Mouse (Mus musculus) forebrain, embryonic 15.5 days (tissue): ENCODE measurements at regions not wholly inside any gene's neighbourhood (a gene's known extent, or its start where the extent isn't known, plus 50 kb on each side); places are given as distances from the start of the nearest gene placed in this dataset.
A peak's percentile ranks its signal among the peaks of the same experiment; 100 is the strongest.

ENCODE experiments used
- ATAC-seq: fragments of 200-750 bp; cut with Nextera tagmentation; replicated peaks from 2 replicates; pipeline ENCODE4 v1.8.0; 2017; ENCODE audit warnings: mild to moderate bottlenecking, moderate TSS enrichment, moderate library complexity
- H3K27ac ChIP-seq: fragments of 300-500 bp; sonication (generic); replicated peaks from 2 replicates; pipeline ENCODE4 v1.5.1; 2015; ENCODE audit warnings: mild to moderate bottlenecking, inconsistent platforms
- H3K27me3 ChIP-seq: fragments of 300-500 bp; sonication (generic); 2 replicates; pipeline ENCODE4 v1.6.1; 2015; ENCODE audit warnings: inconsistent platforms
- H3K36me3 ChIP-seq: fragments of 300-500 bp; sonication (generic); 2 replicates; pipeline ENCODE4 v1.6.1; 2015; ENCODE audit warnings: mild to moderate bottlenecking, inconsistent platforms
- H3K4me1 ChIP-seq: fragments of 300-500 bp; sonication (generic); 2 replicates; pipeline ENCODE4 v1.6.1; 2015; ENCODE audit warnings: inconsistent platforms
- H3K4me2 ChIP-seq: fragments of 300-500 bp; sonication (generic); replicated peaks from 2 replicates; pipeline ENCODE4 v1.6.1; 2015; ENCODE audit warnings: mild to moderate bottlenecking, inconsistent platforms
- H3K4me3 ChIP-seq: fragments of 300-500 bp; sonication (generic); 2 replicates; pipeline ENCODE4 v1.5.1; 2015; ENCODE audit warnings: mild to moderate bottlenecking, inconsistent platforms
- H3K9ac ChIP-seq: fragments of 300-500 bp; sonication (generic); replicated peaks from 2 replicates; pipeline ENCODE4 v1.6.1; 2015; ENCODE audit warnings: mild to moderate bottlenecking, inconsistent platforms
- H3K9me3 ChIP-seq: fragments of 300-500 bp; sonication (generic); 2 replicates; pipeline ENCODE4 v1.6.1; 2016; ENCODE audit warnings: inconsistent platforms
- WGBS: fragments of 180-500 bp; shearing (Covaris S2); methylation state at CpG from one replicate; pipeline ENCODE4 v1.1.7; 2015; ENCODE audit warnings: mixed read lengths; 5-methylcytosine and 5-hydroxymethylcytosine counted together

GRCm38 (mm10) chr13:71690069-71690817 is 273.3 kb downstream of the Irx1 start:
- 0 out of 2 replicates have a peak overlapping the region, but pooled peaks have one; percentile 10 for H3K9ac ChIP-seq

GRCm38 (mm10) chr13:71689187-71689586 is 274.3 kb downstream of the Irx1 start:
- no peaks in the 10 kb centered on the region for H3K36me3 ChIP-seq
- ATAC-seq, result no peak
- no peaks in the 10 kb centered on the region for H3K27me3 ChIP-seq
- no peak overlapping the region for H3K4me3 ChIP-seq
- H3K4me2 ChIP-seq, result no peak overlapping the region
- no peaks in the 10 kb centered on the region for H3K9me3 ChIP-seq
- peaks cover 3% of the 10 kb centered on the region for H3K4me1 ChIP-seq
- 56% methylated on average over 9 of the region's 9 CpGs for WGBS
- no peak overlapping the region for H3K27ac ChIP-seq
- no peak overlapping the region for H3K9ac ChIP-seq

More at GRCm38 (mm10) chr13:71690069-71690817, 273.3 kb downstream of the Irx1 start:
- peaks cover 3% of the 10 kb centered on the region for H3K4me1 ChIP-seq
- H3K4me3 ChIP-seq, result peak overlapping the region; percentile 12
- no peaks in the 10 kb centered on the region for H3K36me3 ChIP-seq
- ATAC-seq, result peak; percentile 75
- H3K27me3 ChIP-seq, result no peaks in the 10 kb centered on the region
- H3K27ac ChIP-seq, result peak overlapping the region; percentile 25; the same call in 1 of the 2 replicates
- no peaks in the 10 kb centered on the region for H3K9me3 ChIP-seq
- 9% methylated on average over 20 of the region's 20 CpGs for WGBS
- H3K4me2 ChIP-seq, result peak overlapping the region; percentile 32

DNA sequence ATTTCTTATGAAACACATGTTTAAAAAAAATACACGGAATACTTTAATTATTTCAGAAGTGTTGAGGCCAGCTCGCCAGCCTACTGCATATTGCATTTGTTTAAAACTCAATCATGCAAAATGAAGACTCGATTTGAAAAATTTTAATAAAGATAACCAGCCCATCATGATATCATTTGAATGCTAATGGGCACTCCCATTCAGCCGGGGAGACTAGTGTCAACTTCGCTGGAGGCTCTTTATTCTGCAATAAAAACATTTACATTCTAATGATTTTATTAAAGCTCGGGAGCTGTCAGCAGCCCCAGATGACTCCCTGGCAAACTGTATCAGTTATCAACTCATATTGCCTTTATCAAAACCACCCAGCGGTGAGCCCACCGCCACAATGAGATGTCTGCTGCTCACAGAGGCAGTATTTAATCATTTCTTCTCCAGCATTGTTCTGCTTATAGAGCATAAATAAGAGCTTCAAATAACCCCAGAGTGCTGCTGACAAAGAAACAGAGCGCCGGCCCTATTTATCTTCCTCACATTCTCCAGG is 287.4 kb downstream of the Irx1 start:
- H3K9ac ChIP-seq, result no peak overlapping the region
- 0 out of 2 replicates have a peak, but pooled peaks cover 5% of the 10 kb centered on the region for H3K4me1 ChIP-seq
- H3K9me3 ChIP-seq, result no peaks in the 10 kb centered on the region
- H3K4me3 ChIP-seq, result no peak overlapping the region
- H3K27ac ChIP-seq, result no peak overlapping the region
- WGBS, result 50% methylated on average over 10 of the region's 10 CpGs
- no peaks in the 10 kb centered on the region for H3K27me3 ChIP-seq
- H3K4me2 ChIP-seq, result 0 out of 2 replicates have a peak overlapping the region, but pooled peaks have one; percentile 10
- no peaks in the 10 kb centered on the region for H3K36me3 ChIP-seq
- 0 out of 2 replicates have a peak, but pooled peaks have one; percentile 13 for ATAC-seq

GRCm38 (mm10) chr13:71669956-71670739 is 293.4 kb downstream of the Irx1 start:
- H3K9me3 ChIP-seq, result no peaks in the 10 kb centered on the region
- no peaks in the 10 kb centered on the region for H3K36me3 ChIP-seq
- no peaks in the 10 kb centered on the region for H3K4me1 ChIP-seq
- H3K4me3 ChIP-seq, result no peak overlapping the region
- no peak overlapping the region for H3K4me2 ChIP-seq
- H3K27ac ChIP-seq, result no peak overlapping the region
- WGBS, result 87% methylated on average over 6 of the region's 6 CpGs
- H3K9ac ChIP-seq, result no peak overlapping the region
- no peak for ATAC-seq
- no peaks in the 10 kb centered on the region for H3K27me3 ChIP-seq

DNA sequence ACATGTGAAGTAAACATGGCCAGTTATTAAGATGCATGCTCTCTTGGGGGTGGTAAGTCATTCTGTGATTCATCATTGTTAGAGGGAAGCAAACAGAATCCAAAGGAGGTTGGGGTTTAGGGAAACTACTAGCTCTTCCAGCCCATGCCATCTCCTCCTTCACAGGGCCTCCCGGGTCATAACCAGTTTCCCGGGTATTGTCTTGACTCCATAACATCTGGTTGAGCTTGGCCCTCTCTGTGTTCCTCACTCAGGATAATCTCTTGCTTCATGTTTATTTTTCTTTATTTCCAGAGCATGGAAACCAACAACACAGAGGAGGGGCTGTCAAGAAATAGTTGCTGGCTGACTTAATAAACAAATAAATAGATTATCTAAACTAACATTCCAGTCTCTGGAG is 295.3 kb downstream of the Irx1 start:
- no peak overlapping the region for H3K9ac ChIP-seq
- no peaks in the 10 kb centered on the region for H3K36me3 ChIP-seq
- no peaks in the 10 kb centered on the region for H3K27me3 ChIP-seq
- H3K9me3 ChIP-seq, result no peaks in the 10 kb centered on the region
- no peak overlapping the region for H3K4me2 ChIP-seq
- H3K27ac ChIP-seq, result no peak overlapping the region
- WGBS, result 90% methylated on average over 2 of the region's 2 CpGs
- no peak for ATAC-seq
- no peak overlapping the region for H3K4me3 ChIP-seq
- H3K4me1 ChIP-seq, result no peaks in the 10 kb centered on the region

GRCm38 (mm10) chr13:71665221-71665916 is 298.2 kb downstream of the Irx1 start:
- no peak for ATAC-seq
- no peaks in the 10 kb centered on the region for H3K36me3 ChIP-seq
- H3K9me3 ChIP-seq, result no peaks in the 10 kb centered on the region
- H3K4me1 ChIP-seq, result no peaks in the 10 kb centered on the region
- H3K4me2 ChIP-seq, result no peak overlapping the region
- WGBS, result 76% methylated on average over 7 of the region's 7 CpGs
- H3K27ac ChIP-seq, result no peak overlapping the region
- H3K27me3 ChIP-seq, result no peaks in the 10 kb centered on the region
- no peak overlapping the region for H3K9ac ChIP-seq
- no peak overlapping the region for H3K4me3 ChIP-seq

GRCm38 (mm10) chr13:71657898-71658297 is 305.6 kb downstream of the Irx1 start:
- Histone ChIP-seq H3K4me2 (no peak overlapping the region), H3K9me3 (no peaks in the 10 kb centered on the region), H3K27ac (no peak overlapping the region), H3K36me3 (no peaks in the 10 kb centered on the region), H3K9ac (no peak overlapping the region), H3K27me3 (no peaks in the 10 kb centered on the region), H3K4me3 (no peak overlapping the region), H3K4me1 (no peaks in the 10 kb centered on the region)
- WGBS, result 72% methylated on average over 2 of the region's 2 CpGs
- ATAC-seq, result no peak

DNA sequence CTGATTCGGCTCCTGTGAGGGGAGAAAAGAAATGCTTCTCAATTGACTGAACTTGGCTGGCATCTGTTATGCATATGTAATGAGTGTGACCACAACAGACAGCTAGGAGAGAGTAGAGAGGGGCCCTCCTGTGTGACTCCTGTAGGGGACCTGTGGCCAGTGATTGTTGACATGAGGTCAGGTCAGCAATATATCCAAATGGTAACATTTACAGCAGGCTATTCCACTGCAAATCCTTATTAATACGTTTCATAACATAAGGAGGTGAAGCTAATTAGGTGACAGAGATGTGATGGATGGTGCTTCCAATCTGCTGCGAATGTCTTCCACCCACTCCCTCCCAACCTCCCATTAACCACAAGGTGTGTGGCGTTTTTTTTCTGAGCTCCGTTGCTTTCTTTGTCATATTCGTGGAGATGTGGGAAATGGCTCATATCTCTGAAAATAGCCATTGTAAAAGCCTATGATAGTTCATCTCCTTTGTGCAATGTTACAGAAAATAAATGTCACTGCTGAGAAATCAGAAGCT is 309.5 kb downstream of the Irx1 start:
- WGBS, result 64% methylated on average over 6 of the region's 6 CpGs
- no peak overlapping the region for H3K4me3 ChIP-seq
- H3K4me2 ChIP-seq, result no peak overlapping the region
- no peaks in the 10 kb centered on the region for H3K4me1 ChIP-seq
- ATAC-seq, result no peak
- H3K27me3 ChIP-seq, result no peaks in the 10 kb centered on the region
- H3K36me3 ChIP-seq, result no peaks in the 10 kb centered on the region
- H3K9me3 ChIP-seq, result no peaks in the 10 kb centered on the region
- no peak overlapping the region for H3K9ac ChIP-seq
- no peak overlapping the region for H3K27ac ChIP-seq

GRCm38 (mm10) chr13:71653212-71653938 is 310.1 kb downstream of the Irx1 start:
- H3K4me3 ChIP-seq, result no peak overlapping the region
- no peak overlapping the region for H3K4me2 ChIP-seq
- no peaks in the 10 kb centered on the region for H3K9me3 ChIP-seq
- no peak overlapping the region for H3K27ac ChIP-seq
- no peak overlapping the region for H3K9ac ChIP-seq
- no peak for ATAC-seq
- WGBS, result 63% methylated on average over 8 of the region's 8 CpGs
- no peaks in the 10 kb centered on the region for H3K36me3 ChIP-seq
- no peaks in the 10 kb centered on the region for H3K4me1 ChIP-seq
- no peaks in the 10 kb centered on the region for H3K27me3 ChIP-seq

- 3% methylated on average over 2 of the region's 2 CpGs for WGBS
- no peak overlapping the region for H3K4me3 ChIP-seq
- no peak overlapping the region for H3K27ac ChIP-seq
- ATAC-seq, result no peak
- no peak overlapping the region for H3K9ac ChIP-seq
- no peaks in the 10 kb centered on the region for H3K36me3 ChIP-seq
- no peaks in the 10 kb centered on the region for H3K27me3 ChIP-seq
- no peaks in the 10 kb centered on the region for H3K4me1 ChIP-seq
- H3K9me3 ChIP-seq, result no peaks in the 10 kb centered on the region
- H3K4me2 ChIP-seq, result no peak overlapping the region
Measured at GRCm38 (mm10) chr13:71649876-71650275, 313.6 kb downstream of the Irx1 start.

- Histone ChIP-seq H3K27ac (no peak overlapping the region), H3K4me3 (no peak overlapping the region), H3K9ac (no peak overlapping the region), H3K36me3 (no peaks in the 10 kb centered on the region), H3K9me3 (no peaks in the 10 kb centered on the region), H3K4me1 (no peaks in the 10 kb centered on the region), H3K27me3 (no peaks in the 10 kb centered on the region), H3K4me2 (no peak overlapping the region)
- no peak for ATAC-seq
- 70% methylated on average over 2 of the region's 2 CpGs for WGBS
Measured at GRCm38 (mm10) chr13:71649031-71649430, 314.5 kb downstream of the Irx1 start.
